Mouse (Mus musculus): Measurements from ENCODE around the gene Zmiz1. TPM values are rescaled to one million over a fixed set of nuclear protein-coding genes. Genes with fewer than 3 reads are reported as not detected.

The Zmiz1 gene
- polyA plus RNA-seq, 1 experiment from 2014 or later: 37.0 TPM

DNA sequence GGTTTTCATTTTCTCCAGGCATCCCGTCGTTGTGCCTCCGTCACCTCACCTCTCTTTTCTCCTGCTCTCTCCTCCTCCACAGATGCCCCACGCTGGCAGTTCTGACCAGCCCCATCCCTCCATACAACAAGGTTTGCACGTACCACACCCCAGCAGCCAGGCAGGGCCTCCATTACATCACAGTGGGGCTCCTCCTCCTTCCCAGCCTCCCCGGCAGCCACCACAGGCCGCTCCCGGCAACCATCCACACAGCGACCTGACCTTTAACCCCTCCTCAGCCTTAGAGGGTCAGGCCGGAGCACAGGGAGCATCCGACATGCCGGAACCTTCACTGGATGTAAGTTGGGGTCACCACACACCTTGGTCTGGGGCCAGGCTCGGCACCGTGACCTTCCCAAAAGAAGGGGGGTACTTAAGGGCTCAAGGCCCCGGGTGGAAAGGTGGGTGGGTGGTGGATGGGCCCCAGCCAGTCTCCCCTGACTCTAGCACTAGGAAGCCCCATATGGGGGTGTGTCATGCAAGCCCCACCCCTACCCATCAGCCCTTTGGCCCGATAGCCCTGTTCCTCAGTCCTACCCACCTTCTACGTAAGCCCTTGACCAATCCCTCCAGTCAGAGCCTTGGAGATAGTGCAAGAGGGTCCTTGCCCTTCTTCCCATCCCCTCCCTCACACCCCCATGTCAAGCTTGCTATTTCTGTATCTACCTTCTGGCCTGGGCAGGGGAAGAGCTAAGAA, 202.4 kb downstream of the Zmiz1 start:
- DNase-seq (ENCODE audit: low spot score): no peak
- H3K27ac ChIP-seq (ENCODE audit: low read depth, low read length): no peak overlapping the region
- 86% methylated on average over 17 of the region's 17 CpGs for WGBS

GRCm38 (mm10) chr14:25663649-25664309, 204.8 kb downstream of the Zmiz1 start:
- H3K4me1 ChIP-seq (ENCODE audit: control insufficient read depth, insufficient read depth, low read length): no peaks in the 10 kb centered on the region
- H3K9me3 ChIP-seq (replicated peaks; ENCODE audit: control insufficient read depth, low read length): no peaks in the 10 kb centered on the region
- H3K36me3 ChIP-seq (ENCODE audit: control insufficient read depth, insufficient read depth, low read length): peaks cover 75% of the 10 kb centered on the region
- no peak overlapping the region for H3K9ac ChIP-seq (ENCODE audit: low read length)
- DNase-seq (ENCODE audit: low spot score): no peak
- no peak overlapping the region for H3K4me3 ChIP-seq (ENCODE audit: low read depth, low read length)
- 80% methylated on average over 7 of the region's 7 CpGs for WGBS
- 0 out of 2 replicates have a peak overlapping the region, but pooled peaks have one; percentile 9 for H3K27ac ChIP-seq (ENCODE audit: low read depth, low read length)
- H3K27me3 ChIP-seq (replicated peaks; ENCODE audit: control insufficient read depth, insufficient read depth, low read length): no peaks in the 10 kb centered on the region
- no peak overlapping the region for H3K4me2 ChIP-seq (ENCODE audit: low read length)
- no peak for ATAC-seq

More for the DNA sequence above, 202.4 kb downstream of the Zmiz1 start:
- H3K27me3 ChIP-seq (replicated peaks; ENCODE audit: control insufficient read depth, insufficient read depth, low read length): no peaks in the 10 kb centered on the region
- no peak overlapping the region for H3K9ac ChIP-seq (ENCODE audit: low read length)
- ATAC-seq: no peak
- H3K4me3 ChIP-seq (ENCODE audit: low read depth, low read length): no peak overlapping the region
- no peak overlapping the region for H3K4me2 ChIP-seq (ENCODE audit: low read length)
- no peaks in the 10 kb centered on the region for H3K9me3 ChIP-seq (replicated peaks; ENCODE audit: control insufficient read depth, low read length)
- peaks cover 98% of the 10 kb centered on the region for H3K36me3 ChIP-seq (ENCODE audit: control insufficient read depth, insufficient read depth, low read length)
- no peaks in the 10 kb centered on the region for H3K4me1 ChIP-seq (ENCODE audit: control insufficient read depth, insufficient read depth, low read length)

- peaks cover 73% of the 10 kb centered on the region for H3K36me3 ChIP-seq (ENCODE audit: control insufficient read depth, insufficient read depth, low read length)
- no peak overlapping the region for H3K9ac ChIP-seq (ENCODE audit: low read length)
- H3K27ac ChIP-seq (ENCODE audit: low read depth, low read length): no peak overlapping the region
- 72% methylated on average over 7 of the region's 7 CpGs for WGBS
- no peak for DNase-seq (ENCODE audit: low spot score)
- H3K4me3 ChIP-seq (ENCODE audit: low read depth, low read length): no peak overlapping the region
- H3K27me3 ChIP-seq (replicated peaks; ENCODE audit: control insufficient read depth, insufficient read depth, low read length): no peaks in the 10 kb centered on the region
- no peaks in the 10 kb centered on the region for H3K9me3 ChIP-seq (replicated peaks; ENCODE audit: control insufficient read depth, low read length)
- H3K4me2 ChIP-seq (ENCODE audit: low read length): no peak overlapping the region
- no peaks in the 10 kb centered on the region for H3K4me1 ChIP-seq (ENCODE audit: control insufficient read depth, insufficient read depth, low read length)
- no peak for ATAC-seq
These were observed 205.3 kb downstream of the Zmiz1 start for GRCm38 (mm10) chr14:25664310-25664695.

DNA sequence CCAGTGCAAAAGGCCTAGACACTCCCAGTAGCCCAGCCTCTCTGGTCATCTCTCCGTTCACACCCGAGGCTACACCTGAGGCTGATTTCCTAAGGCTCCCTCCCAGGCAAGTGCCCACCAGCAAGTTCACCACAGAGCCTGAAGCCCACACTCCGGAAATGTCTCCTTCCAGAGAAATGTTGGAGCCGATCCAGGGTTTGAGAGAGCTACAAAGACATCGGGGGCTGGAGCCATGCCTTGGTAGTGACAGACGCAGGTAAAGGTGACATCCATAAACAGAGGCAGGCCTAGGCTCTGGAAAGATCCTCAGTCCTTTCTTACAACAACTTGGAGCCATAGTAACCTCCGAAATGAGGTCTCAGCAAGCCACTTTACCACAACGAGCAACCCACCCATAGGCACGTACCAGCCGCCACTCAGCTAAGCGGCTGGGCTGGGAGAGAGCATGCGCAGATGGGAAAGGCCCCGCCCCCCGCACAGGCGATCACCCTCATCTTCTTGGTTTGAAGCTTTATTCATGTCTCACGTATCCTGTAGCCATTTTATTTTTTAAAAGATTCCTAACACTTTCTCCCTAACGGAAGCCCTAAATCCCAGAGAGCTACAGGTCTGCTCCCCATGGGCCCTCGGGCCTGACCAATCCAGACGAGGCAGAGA, 206.5 kb downstream of the Zmiz1 start:
- H3K27ac ChIP-seq (ENCODE audit: low read depth, low read length): peak overlapping the region; percentile 57
- H3K9me3 ChIP-seq (replicated peaks; ENCODE audit: control insufficient read depth, low read length): no peaks in the 10 kb centered on the region
- no peak overlapping the region for H3K4me2 ChIP-seq (ENCODE audit: low read length)
- H3K9ac ChIP-seq (ENCODE audit: low read length): no peak overlapping the region
- DNase-seq (ENCODE audit: low spot score): peak; percentile 19
- H3K4me1 ChIP-seq (ENCODE audit: control insufficient read depth, insufficient read depth, low read length): no peaks in the 10 kb centered on the region
- no peak overlapping the region for H3K4me3 ChIP-seq (ENCODE audit: low read depth, low read length)
- ATAC-seq: peak; percentile 38; the same call in 1 of the 2 replicates
- peaks cover 62% of the 10 kb centered on the region for H3K36me3 ChIP-seq (ENCODE audit: control insufficient read depth, insufficient read depth, low read length)
- 65% methylated on average over 19 of the region's 19 CpGs for WGBS
- H3K27me3 ChIP-seq (replicated peaks; ENCODE audit: control insufficient read depth, insufficient read depth, low read length): no peaks in the 10 kb centered on the region

GRCm38 (mm10) chr14:25666668-25667376, 207.8 kb downstream of the Zmiz1 start:
- no peaks in the 10 kb centered on the region for H3K9me3 ChIP-seq (replicated peaks; ENCODE audit: control insufficient read depth, low read length)
- DNase-seq (ENCODE audit: low spot score) (peak; percentile 27), ATAC-seq (no peak)
- H3K4me3 ChIP-seq (ENCODE audit: low read depth, low read length): no peak overlapping the region
- H3K27me3 ChIP-seq (replicated peaks; ENCODE audit: control insufficient read depth, insufficient read depth, low read length): no peaks in the 10 kb centered on the region
- 89% methylated on average over 2 of the region's 2 CpGs for WGBS
- H3K4me1 ChIP-seq (ENCODE audit: control insufficient read depth, insufficient read depth, low read length): no peaks in the 10 kb centered on the region
- no peak overlapping the region for H3K27ac ChIP-seq (ENCODE audit: low read depth, low read length)
- H3K9ac ChIP-seq (ENCODE audit: low read length): no peak overlapping the region
- H3K36me3 ChIP-seq (ENCODE audit: control insufficient read depth, insufficient read depth, low read length): peaks cover 48% of the 10 kb centered on the region
- H3K4me2 ChIP-seq (ENCODE audit: low read length): no peak overlapping the region

GRCm38 (mm10) chr14:25667587-25667986, 208.6 kb downstream of the Zmiz1 start:
- Histone ChIP-seq H3K36me3 (ENCODE audit: control insufficient read depth, insufficient read depth, low read length) (peaks cover 40% of the 10 kb centered on the region), H3K27me3 (replicated peaks; ENCODE audit: control insufficient read depth, insufficient read depth, low read length) (no peaks in the 10 kb centered on the region), H3K27ac (ENCODE audit: low read depth, low read length) (no peak overlapping the region), H3K9me3 (replicated peaks; ENCODE audit: control insufficient read depth, low read length) (no peaks in the 10 kb centered on the region), H3K4me2 (ENCODE audit: low read length) (no peak overlapping the region), H3K9ac (ENCODE audit: low read length) (no peak overlapping the region), H3K4me3 (ENCODE audit: low read depth, low read length) (no peak overlapping the region), H3K4me1 (ENCODE audit: control insufficient read depth, insufficient read depth, low read length) (no peaks in the 10 kb centered on the region)
- ATAC-seq: no peak
- DNase-seq (ENCODE audit: low spot score): no peak
- 76% methylated on average over 3 of the region's 3 CpGs for WGBS

- 81% methylated on average over 7 of the region's 7 CpGs for WGBS
- no peaks in the 10 kb centered on the region for H3K4me1 ChIP-seq (ENCODE audit: control insufficient read depth, insufficient read depth, low read length)
- H3K4me3 ChIP-seq (ENCODE audit: low read depth, low read length): no peak overlapping the region
- H3K9me3 ChIP-seq (replicated peaks; ENCODE audit: control insufficient read depth, low read length): no peaks in the 10 kb centered on the region
- no peak overlapping the region for H3K9ac ChIP-seq (ENCODE audit: low read length)
- no peaks in the 10 kb centered on the region for H3K36me3 ChIP-seq (ENCODE audit: control insufficient read depth, insufficient read depth, low read length)
- H3K27ac ChIP-seq (ENCODE audit: low read depth, low read length): no peak overlapping the region
- DNase-seq (ENCODE audit: low spot score): no peak
- H3K27me3 ChIP-seq (replicated peaks; ENCODE audit: control insufficient read depth, insufficient read depth, low read length): no peaks in the 10 kb centered on the region
- no peak overlapping the region for H3K4me2 ChIP-seq (ENCODE audit: low read length)
- no peak for ATAC-seq
These were observed 220.6 kb downstream of the Zmiz1 start for GRCm38 (mm10) chr14:25679625-25680024.

DNA sequence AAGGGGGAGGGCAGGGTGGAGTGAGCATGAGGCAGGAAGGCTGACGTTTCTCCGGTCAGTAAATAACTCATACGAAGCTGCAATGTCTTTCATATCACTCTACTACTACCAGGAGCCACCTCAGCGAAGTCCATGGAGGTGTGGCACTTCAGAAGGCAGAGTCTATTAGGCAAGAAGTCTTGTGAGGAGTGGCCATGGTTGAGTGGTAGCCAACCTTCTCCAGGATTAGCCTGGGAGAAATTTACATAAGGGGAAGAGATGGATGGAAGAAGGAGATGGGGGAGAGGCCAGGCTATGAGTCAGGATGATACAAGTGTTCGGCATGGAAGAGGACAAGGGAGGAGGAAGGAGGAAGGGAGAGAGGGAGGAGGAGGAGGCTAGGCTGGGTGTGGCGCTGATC, 223.0 kb downstream of the Zmiz1 start:
- H3K4me2 ChIP-seq (ENCODE audit: low read length): no peak overlapping the region
- H3K4me3 ChIP-seq (ENCODE audit: low read depth, low read length): no peak overlapping the region
- no peaks in the 10 kb centered on the region for H3K4me1 ChIP-seq (ENCODE audit: control insufficient read depth, insufficient read depth, low read length)
- H3K9me3 ChIP-seq (replicated peaks; ENCODE audit: control insufficient read depth, low read length): no peaks in the 10 kb centered on the region
- H3K36me3 ChIP-seq (ENCODE audit: control insufficient read depth, insufficient read depth, low read length): no peaks in the 10 kb centered on the region
- DNase-seq (ENCODE audit: low spot score): no peak
- WGBS: 77% methylated on average over 6 of the region's 6 CpGs
- no peak for ATAC-seq
- H3K9ac ChIP-seq (ENCODE audit: low read length): no peak overlapping the region
- H3K27me3 ChIP-seq (replicated peaks; ENCODE audit: control insufficient read depth, insufficient read depth, low read length): no peaks in the 10 kb centered on the region
- H3K27ac ChIP-seq (ENCODE audit: low read depth, low read length): no peak overlapping the region

Data from forebrain, embryonic 14.5 days (tissue).